Mouse (Mus musculus) thymus, adult 18-20 months (tissue): Measurements from ENCODE around the gene Spg11.
"Not testable (repeated sequence)": the region's sequence is repeated elsewhere in the genome, so short reads cannot be mapped to it uniquely, and the experiment has no call there.

Experiments
- DNase-seq, 2 experiments: peaks; one replicate each; pipeline ENCODE4 v3.0.0; 2022; ENCODE audit warnings: mixed read lengths in 2 of 2

The Spg11 gene

DNA sequence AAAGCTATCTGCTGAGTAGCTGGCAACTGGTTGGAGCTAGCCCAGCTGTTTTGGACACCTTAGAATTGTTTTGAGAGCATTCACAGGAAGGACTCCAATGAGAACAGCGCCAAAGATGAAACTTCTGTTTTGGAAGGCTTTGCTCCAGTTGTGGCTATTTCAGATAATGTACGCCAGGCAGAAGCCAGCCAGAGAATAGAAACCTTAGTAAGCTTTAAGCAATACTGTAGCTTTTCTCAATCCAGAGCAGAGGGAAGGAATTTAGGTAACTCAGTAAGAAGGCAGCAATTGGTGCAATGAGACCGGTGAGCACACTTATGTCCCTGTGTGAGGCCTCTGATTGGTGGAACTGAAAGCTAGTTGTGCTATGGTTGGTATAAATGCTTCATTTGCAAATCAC is 24.9 kb upstream of the Spg11 start:
- no peak for DNase-seq

DNA sequence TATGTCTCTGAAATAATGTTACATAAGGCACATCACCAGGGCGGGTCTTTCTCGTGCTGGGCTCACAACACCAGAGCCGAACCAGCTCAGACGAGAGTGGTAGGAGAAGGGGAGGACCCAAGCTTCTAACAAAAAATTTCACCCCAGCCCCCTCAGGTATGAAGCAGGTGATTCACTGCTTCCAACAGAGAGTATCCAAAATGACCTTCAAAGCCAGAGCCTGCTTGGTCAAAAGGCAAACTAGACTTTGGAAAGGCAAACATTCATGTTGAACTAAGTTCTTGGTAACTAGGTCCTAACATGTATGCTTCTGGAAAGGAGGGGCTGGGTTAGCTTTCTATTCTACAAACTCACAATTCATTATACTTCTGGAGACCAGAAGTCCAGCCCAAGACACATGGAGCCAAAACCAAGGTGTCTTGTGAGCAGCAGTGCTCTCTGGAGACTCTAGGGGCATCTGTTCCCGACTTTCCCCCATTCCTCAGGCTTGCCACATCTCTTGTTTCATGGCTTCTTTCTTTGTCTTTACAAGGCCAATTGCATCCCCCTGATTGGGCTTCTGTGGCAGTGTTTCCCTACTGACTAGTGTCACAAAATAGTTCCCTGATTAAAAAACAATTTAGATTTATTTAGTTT is 23.3 kb upstream of the Spg11 start:
- DNase-seq, result no peak

DNA sequence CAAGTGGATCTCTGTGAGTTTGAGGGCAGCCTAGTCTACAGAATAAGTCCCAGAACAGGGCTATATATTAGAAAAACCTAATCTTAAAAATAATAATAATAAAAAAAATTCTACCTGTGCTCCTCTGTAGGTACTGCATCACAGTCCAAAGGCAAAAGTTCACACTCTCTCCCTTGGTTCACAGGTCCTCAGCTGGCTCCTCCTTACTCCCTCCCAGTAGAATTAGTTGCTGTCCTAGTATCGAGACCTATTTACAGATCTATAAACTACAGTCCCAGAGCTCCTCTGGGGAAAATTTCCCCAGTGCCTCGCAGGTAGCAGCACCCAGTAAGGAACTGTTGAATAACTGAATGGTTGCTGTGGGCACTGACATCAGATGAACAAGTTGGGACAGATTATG is 22.6 kb upstream of the Spg11 start:
- no peak for DNase-seq

DNA sequence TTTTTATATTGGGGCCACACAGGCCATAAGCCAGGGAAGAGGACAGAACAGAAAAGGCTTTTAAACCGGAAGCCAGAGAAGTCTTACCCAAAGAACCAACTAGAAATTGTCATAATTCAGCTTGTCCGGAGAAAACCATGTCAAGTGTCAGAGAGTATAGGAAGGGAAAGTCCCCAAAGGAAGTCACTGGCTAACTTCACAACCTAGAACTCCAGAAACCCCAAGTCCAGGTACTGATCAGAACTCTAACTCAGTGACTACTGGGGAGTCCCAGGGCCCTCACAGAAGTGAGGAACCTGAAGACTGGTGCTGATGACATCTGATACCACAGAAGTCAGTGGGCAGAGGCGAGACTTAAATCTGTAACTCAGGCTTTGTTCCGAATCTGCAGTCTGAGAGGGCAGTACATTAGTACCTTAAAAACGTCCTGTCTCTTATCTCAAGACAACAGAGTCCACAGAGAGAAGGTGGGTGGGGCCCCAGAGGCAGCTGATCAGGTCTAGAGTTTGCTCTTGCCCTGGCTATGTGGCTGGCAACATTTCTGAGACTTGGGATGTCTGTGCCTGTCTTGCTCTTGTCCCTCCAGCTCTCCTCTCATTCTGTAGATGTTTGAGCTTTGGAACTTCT is 19.8 kb upstream of the Spg11 start:
- no peak for DNase-seq

DNA sequence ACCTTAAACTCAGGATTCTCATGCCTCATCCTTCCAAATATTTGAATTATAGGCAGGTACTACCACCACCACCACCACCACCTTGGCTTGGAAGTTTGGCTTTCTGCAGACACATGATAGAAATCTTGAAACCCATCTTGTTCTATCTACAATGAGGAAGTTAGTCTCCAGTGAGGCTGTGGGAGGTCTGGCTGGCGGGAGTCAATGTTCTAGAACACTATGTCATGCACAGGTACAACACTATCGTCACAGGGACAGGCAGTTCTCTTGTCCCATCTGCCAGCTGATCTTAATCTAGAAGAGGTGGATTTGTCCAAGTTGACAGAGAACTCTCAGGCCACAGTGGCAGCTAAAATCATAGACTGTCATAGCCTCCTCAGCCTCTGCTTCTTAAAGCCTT is 14.4 kb upstream of the Spg11 start:
- no peak for DNase-seq

GRCm38 (mm10) chr2:122132078-122132477 is 13.9 kb upstream of the Spg11 start:
- no peak for DNase-seq

DNA sequence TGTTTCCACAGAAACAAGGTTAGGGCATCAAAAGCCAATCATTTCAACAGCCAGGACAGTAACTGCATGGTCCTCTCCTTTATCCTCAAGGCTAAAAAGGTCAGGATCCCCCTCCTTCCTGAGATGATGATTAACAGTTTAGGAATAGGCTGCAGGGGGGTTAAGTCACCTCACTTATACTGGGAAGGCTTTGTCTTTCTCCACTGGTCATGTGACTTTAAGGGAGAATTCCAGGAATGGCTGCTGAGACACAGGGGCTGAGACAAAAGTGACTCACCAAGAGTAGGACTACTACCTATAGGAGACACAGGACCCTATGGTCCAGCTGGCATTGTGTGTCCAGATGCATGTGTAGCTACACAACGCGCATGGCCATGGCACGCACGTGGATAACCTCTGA is 9.4 kb upstream of the Spg11 start:
- no peak for DNase-seq

- no peak for DNase-seq
These were observed 8.7 kb upstream of the Spg11 start for GRCm38 (mm10) chr2:122126765-122127347.

GRCm38 (mm10) chr2:122125680-122126572 is 7.7 kb upstream of the Spg11 start:
- DNase-seq, result peak; percentile 19 to 53

GRCm38 (mm10) chr2:122116888-122117287 is 1.3 kb downstream of the Spg11 start:
- no peak for DNase-seq

GRCm38 (mm10) chr2:122109714-122110113 is 8.5 kb downstream of the Spg11 start:
- DNase-seq, result no peak

DNA sequence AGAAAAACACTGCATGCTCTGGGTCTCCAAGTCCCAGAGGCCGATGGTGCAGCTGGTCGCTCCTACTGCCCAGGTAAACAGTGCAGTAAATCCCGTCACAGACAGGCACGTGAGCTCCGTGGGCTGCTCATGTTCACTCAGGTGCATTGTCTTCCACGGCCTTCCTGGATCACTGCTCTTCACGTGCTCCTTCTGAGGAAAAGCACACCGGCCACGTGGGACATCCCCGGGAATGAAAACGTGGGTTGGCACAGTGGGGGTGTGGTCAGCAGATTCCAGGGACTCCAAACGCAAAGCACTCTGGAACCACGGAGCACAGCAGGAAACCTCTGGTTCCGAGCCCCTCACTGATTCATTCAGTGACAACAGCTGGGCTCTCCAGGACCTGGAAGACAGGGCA is 10.1 kb downstream of the Spg11 start:
- DNase-seq, result no peak

- DNase-seq, result no peak
These were observed 16.1 kb downstream of the Spg11 start for GRCm38 (mm10) chr2:122102070-122102469.

- DNase-seq, result not testable (repeated sequence)
These were observed 20.5 kb downstream of the Spg11 start for GRCm38 (mm10) chr2:122097686-122098085.

DNA sequence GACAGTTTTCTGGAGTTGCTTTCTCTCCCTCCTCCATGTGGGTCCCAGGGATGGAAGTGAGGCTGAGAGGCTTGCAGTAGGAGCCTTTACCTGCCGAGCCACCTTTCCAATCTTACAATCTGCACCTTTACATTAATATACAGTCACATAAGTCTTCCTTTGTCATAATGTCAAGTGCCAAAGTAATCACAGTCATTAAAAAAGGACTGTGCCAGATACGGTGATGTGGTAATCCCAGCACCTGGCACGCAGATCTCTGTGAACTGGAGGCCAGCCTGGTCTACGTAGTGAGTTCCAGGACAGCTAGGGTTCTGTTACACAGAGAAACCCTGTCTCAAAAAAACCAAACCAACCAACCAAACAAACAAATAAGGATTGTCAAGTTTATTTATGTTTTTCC is 24.3 kb downstream of the Spg11 start:
- DNase-seq, result no peak

- no peak for DNase-seq
These were observed 31.7 kb downstream of the Spg11 start for GRCm38 (mm10) chr2:122086446-122086845.

GRCm38 (mm10) chr2:122081728-122082456 is 36.3 kb downstream of the Spg11 start:
- DNase-seq, result no peak

- DNase-seq, result no peak
These were observed 48.3 kb downstream of the Spg11 start for GRCm38 (mm10) chr2:122069922-122070321.

DNA sequence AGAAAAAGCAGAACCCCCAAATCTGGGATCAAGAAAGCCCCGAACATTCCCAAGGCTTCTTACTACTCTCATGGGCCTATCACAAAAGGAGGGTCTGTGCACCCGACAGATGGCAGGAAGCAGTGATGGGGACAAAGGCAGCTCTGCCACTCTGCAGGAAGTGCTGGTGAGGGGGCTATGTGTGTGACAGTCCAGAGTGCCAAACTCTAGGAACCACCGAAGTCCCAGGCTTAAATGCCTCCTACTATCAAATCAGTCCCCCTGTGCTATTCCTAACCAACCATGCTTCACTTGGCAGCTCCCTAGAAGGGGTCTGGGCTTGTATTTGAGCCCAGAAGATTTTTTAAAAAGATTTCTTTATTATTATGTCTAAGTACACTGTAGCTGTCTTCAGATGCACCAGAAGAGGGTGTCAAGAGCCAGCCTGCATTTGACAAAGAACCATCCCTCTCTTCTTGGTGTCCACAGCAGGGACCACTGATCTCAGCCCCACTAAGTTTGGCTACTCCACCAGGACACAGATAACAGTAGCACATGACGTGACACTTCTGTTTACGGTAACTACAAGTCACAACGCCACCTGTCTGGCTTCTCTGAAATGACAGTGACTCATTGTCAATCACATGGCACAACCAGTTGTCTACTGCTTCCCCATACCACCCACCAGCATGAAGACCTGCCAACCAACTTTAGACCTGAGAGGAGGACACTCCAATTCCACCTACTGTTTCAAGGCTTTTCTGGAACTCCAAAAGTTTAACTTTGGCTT is 48.9 kb downstream of the Spg11 start:
- DNase-seq, result no peak

GRCm38 (mm10) chr2:122066241-122066640 is 51.9 kb downstream of the Spg11 start:
- DNase-seq, result no peak

- no peak for DNase-seq
These were observed 52.8 kb downstream of the Spg11 start for GRCm38 (mm10) chr2:122065200-122065969.
